ENCODE assay signal across 8 mouse cellular contexts in the genomic region with DNA sequence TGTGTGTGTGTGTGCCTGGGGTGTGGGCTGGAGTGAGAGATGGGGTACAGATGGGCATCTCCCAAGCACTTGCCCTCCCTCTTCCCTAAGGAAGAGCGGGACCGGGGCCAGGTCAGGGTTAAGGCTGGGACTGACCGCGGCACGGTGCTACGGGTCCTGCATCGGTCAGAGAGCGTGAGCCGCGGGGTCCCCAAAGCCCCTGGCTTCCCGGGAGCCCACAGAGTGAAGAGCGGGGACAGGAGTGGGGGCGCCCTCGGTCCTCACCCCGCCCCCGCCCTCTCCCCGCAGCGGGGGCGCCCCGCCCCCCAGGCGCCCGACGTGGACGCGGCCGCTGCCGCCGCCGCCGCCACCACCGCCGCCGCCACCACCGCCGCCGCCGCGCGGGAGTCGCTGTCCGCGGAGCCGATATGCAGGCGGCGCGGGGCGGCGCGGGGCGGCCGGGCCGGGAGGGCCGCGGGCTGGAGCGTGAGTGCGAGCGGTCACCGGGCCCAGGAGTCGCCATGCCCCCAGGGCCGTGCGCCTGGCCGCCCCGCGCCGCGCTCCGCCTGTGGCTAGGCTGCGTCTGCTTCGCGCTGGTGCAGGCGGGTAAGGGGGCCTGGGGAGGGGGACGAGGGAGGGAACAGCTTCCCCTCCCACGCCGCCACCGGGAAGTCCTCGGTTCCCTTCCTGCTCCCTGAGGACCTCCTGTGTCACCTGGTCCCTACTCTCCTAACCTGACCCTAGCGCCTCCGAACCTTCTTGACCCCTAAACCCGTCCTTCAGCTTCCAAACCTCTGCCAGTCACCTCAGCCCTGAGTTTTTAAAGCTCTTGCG. TPM values are rescaled to one million over a fixed set of nuclear protein-coding genes. Genes with fewer than 3 reads are reported as not detected.
A peak's percentile ranks its signal among the peaks of the same experiment; 100 is the strongest.
DNase-seq lines count a peak whose midpoint lies in the region; ATAC-seq and TF ChIP-seq lines count a peak whose summit lies in the region.

A gene (plus strand): TSS at position 421 of the 813 bp plus-strand sequence.

- H3K36me3 ChIP-seq in forebrain, embryonic 13.5 days (ENCODE audit: poor library complexity, severe bottlenecking), result no peaks in the 10 kb centered on the region
- H3K36me3 ChIP-seq in hindbrain, embryonic 10.5 days, result no peaks in the 10 kb centered on the region
- H3K36me3 ChIP-seq in limb, embryonic 14.5 days (ENCODE audit: control insufficient read depth, insufficient read depth, low read length), result 0 out of 2 replicates have a peak, but pooled peaks cover 5% of the 10 kb centered on the region
- no peaks in the 10 kb centered on the region for H3K36me3 ChIP-seq in stomach, embryonic 15.5 days

- no peaks in the 10 kb centered on the region for H3K9me3 ChIP-seq in forebrain, embryonic 13.5 days (replicated peaks)
- no peaks in the 10 kb centered on the region for H3K9me3 ChIP-seq in hindbrain, embryonic 10.5 days
- no peaks in the 10 kb centered on the region for H3K9me3 ChIP-seq in limb, embryonic 14.5 days (ENCODE audit: control insufficient read depth, low read length)
- no peaks in the 10 kb centered on the region for H3K9me3 ChIP-seq in stomach, embryonic 15.5 days

- peak within 1 kb of the TSS; percentile 94 for H3K4me2 ChIP-seq in forebrain, embryonic 13.5 days
- peak within 1 kb of the TSS; percentile 90 for H3K4me2 ChIP-seq in limb, embryonic 14.5 days (replicated peaks; ENCODE audit: low read depth, low read length, severe bottlenecking)
- H3K4me2 ChIP-seq in stomach, embryonic 15.5 days, result peak within 1 kb of the TSS; percentile 94

- no peak for TF ChIP-seq POLR2A in limb, embryonic 14.5 days (IDR thresholded peaks at IDR 0.05; ENCODE audit: borderline replicate concordance, extremely low read depth, insufficient read depth, insufficient read length)

- 0 out of 2 replicates have a peak, but pooled peaks have one; percentile 48 for ATAC-seq in forebrain, embryonic 13.5 days
- ATAC-seq in limb, embryonic 14.5 days (ENCODE audit: low FRiP score, low read depth), result peak; percentile 28; the same call in 1 of the 2 replicates
- no peak for ATAC-seq in stomach, embryonic 15.5 days (ENCODE audit: insufficient read depth, low FRiP score, low read depth)

- peaks cover 47% of the 10 kb centered on the region for H3K27me3 ChIP-seq in forebrain, embryonic 13.5 days
- peaks cover 66% of the 10 kb centered on the region for H3K27me3 ChIP-seq in hindbrain, embryonic 10.5 days (ENCODE audit: insufficient read depth, poor library complexity, severe bottlenecking)
- H3K27me3 ChIP-seq in limb, embryonic 14.5 days (ENCODE audit: control insufficient read depth, insufficient read depth, low read length), result peaks cover 18% of the 10 kb centered on the region; the same call in 1 of the 2 replicates
- H3K27me3 ChIP-seq in stomach, embryonic 15.5 days (replicated peaks), result peaks cover 31% of the 10 kb centered on the region

- DNase-seq in embryo, embryonic 11 days, result peak; percentile 56
- no peak for DNase-seq in embryo, embryonic 9.5 days (ENCODE audit: extremely low spot score)
- peak; percentile 46 for DNase-seq in MN1 (ENCODE audit: low spot score)
- no peak for DNase-seq in hindbrain, embryonic 10.5 days (ENCODE audit: low spot score)
- no peak for DNase-seq in limb, embryonic 14.5 days (ENCODE audit: low spot score)
- no peak for DNase-seq in lung, postnatal 25 days (ENCODE audit: low spot score)

- no peak within 1 kb of the TSS for H3K27ac ChIP-seq in forebrain, embryonic 13.5 days
- H3K27ac ChIP-seq in hindbrain, embryonic 10.5 days, result peak within 1 kb of the TSS; percentile 78
- no peak within 1 kb of the TSS; the same call in 1 of the 2 replicates for H3K27ac ChIP-seq in limb, embryonic 14.5 days (replicated peaks; ENCODE audit: low read depth, low read length)
- no peak within 1 kb of the TSS for H3K27ac ChIP-seq in stomach, embryonic 15.5 days

- peak within 1 kb of the TSS; percentile 56 for H3K4me3 ChIP-seq in forebrain, embryonic 13.5 days
- peak within 1 kb of the TSS; percentile 68 for H3K4me3 ChIP-seq in hindbrain, embryonic 10.5 days
- peak within 1 kb of the TSS; percentile 56 for H3K4me3 ChIP-seq in limb, embryonic 14.5 days (replicated peaks; ENCODE audit: low read length)
- H3K4me3 ChIP-seq in stomach, embryonic 15.5 days (replicated peaks), result peak within 1 kb of the TSS; percentile 53

- peaks cover 23% of the 10 kb centered on the region for H3K4me1 ChIP-seq in forebrain, embryonic 13.5 days
- peaks cover 36% of the 10 kb centered on the region for H3K4me1 ChIP-seq in hindbrain, embryonic 10.5 days (replicated peaks)
- H3K4me1 ChIP-seq in limb, embryonic 14.5 days (ENCODE audit: control insufficient read depth, insufficient read depth, low read length), result peaks cover 10% of the 10 kb centered on the region; the same call in 1 of the 2 replicates
- H3K4me1 ChIP-seq in stomach, embryonic 15.5 days, result peaks cover 16% of the 10 kb centered on the region

- H3K9ac ChIP-seq in forebrain, embryonic 13.5 days, result peak within 1 kb of the TSS; percentile 74
- peak within 1 kb of the TSS; percentile 72 for H3K9ac ChIP-seq in limb, embryonic 14.5 days (ENCODE audit: low read depth, low read length, severe bottlenecking)
- H3K9ac ChIP-seq in stomach, embryonic 15.5 days, result peak within 1 kb of the TSS; percentile 56

- WGBS in forebrain, embryonic 13.5 days, result 1% methylated on average over 38 of the region's 80 CpGs
- WGBS in hindbrain, embryonic 10.5 days, result under 1% methylated on average over 78 of the region's 80 CpGs
- 3% methylated on average over 20 of the region's 80 CpGs for WGBS in limb, embryonic 14.5 days
- WGBS in stomach, embryonic 15.5 days, result 2% methylated on average over 51 of the region's 80 CpGs

RNA-seq across cellular contexts. Expression of the gene that starts here (rescaled TPM):
- 0.93 and 1.1 TPM in 2 replicates for polyA plus RNA-seq in forebrain, embryonic 13.5 days (2015; fragmentation: Nextera tagmentation; extraction: Ambion mirVana)
- polyA plus RNA-seq in hindbrain, embryonic 10.5 days (2016; fragmentation: Nextera tagmentation; extraction: Ambion mirVana), result 0.72 and 1.8 TPM in 2 replicates
- polyA plus RNA-seq in limb, embryonic 14.5 days (2012; rRNA removed), result 32.8 and 32.9 TPM in 2 replicates
- polyA plus RNA-seq in limb, embryonic 14.5 days (2014; fragmentation: Nextera tagmentation; extraction: Ambion mirVana), result 25.2 and 31.0 TPM in 2 replicates
- 2.7 and 2.8 TPM in 2 replicates for polyA plus RNA-seq in stomach, embryonic 15.5 days (2015; fragmentation: Nextera tagmentation; extraction: Ambion mirVana)

Comparison
In these comparisons a context has a peak if more than half of its experiments do, and no peak if none do; other contexts are left out.
1. DNase-seq: peak in embryo, embryonic 11 days (single experiment) and MN1 (single experiment); none in embryo, embryonic 9.5 days (single experiment), hindbrain, embryonic 10.5 days (single experiment), limb, embryonic 14.5 days (single experiment) and lung, postnatal 25 days (single experiment).
2. Peak in every context shown above with its lines, with median percentiles within 50 percentile points of each other: H3K4me2 ChIP-seq, H3K4me3 ChIP-seq and H3K9ac ChIP-seq.